Mouse (Mus musculus) liver, postnatal 0 days (tissue): ENCODE results near the gene Peli2.

ENCODE experiments used
- CTCF ChIP-seq: sonication (generic); IDR thresholded peaks from 2 replicates; pipeline ENCODE4 v1.5.1; 2016; ENCODE audit warnings: antibody characterized with exemption, low read depth
- EP300 ChIP-seq: IDR thresholded peaks from 2 replicates; pipeline ENCODE4 v1.6.1; 2016; ENCODE audit warnings: antibody characterized with exemption, low read depth, mild to moderate bottlenecking

- no peak for TF ChIP-seq CTCF
- TF ChIP-seq EP300: no peak
Observed at GRCm38 (mm10) chr14:48212839-48213238, 92.2 kb downstream of the Peli2 start.
